In genomic region chr5:115491076-115491475, GRCm38 (mm10) we compare ENCODE assay signal across 10 mouse cellular contexts. TPM values are rescaled to one million over a fixed set of nuclear protein-coding genes. Genes with fewer than 3 reads are reported as not detected.
DNase-seq lines count a peak whose midpoint lies in the region; ATAC-seq and TF ChIP-seq lines count a peak whose summit lies in the region.
"Had no signal": no experiment of that assay in that cellular context is flagged by ENCODE, and none has a peak within 500 bp of the region (broad histone marks: within the 10 kb centered on the region; RNA-seq: fewer than 3 reads in every experiment).

No protein-coding gene starts in this region.

- WGBS in forebrain, postnatal 0 days, result 27% methylated on average over 5 of the region's 5 CpGs
- WGBS in midbrain, postnatal 0 days, result 34% methylated on average over 5 of the region's 5 CpGs

- intact Hi-C loops in left cerebral cortex, adult 2 months (cut with DNase I), result no loop called here
- intact Hi-C loops in left cerebral cortex, postnatal 14 days (cut with DNase I), result no loop called here

- no peak for DNase-seq in left cerebral cortex, adult 2 months (ENCODE audit: extremely low spot score in 1 of 2, low spot score in 2 of 2)
- DNase-seq in left cerebral cortex, postnatal 14 days (ENCODE audit: low spot score in 2 of 2), result no peak
- DNase-seq in forebrain, postnatal 0 days, result no peak
- DNase-seq in midbrain, postnatal 0 days (ENCODE audit: low spot score), result no peak
- DNase-seq in right cerebral cortex, postnatal 4 days, result no peak
- no peak for DNase-seq in urinary bladder, postnatal 10 days (ENCODE audit: low spot score)

- no peak for ATAC-seq in erythroblast, adult 5-6 weeks (replicated peaks; ENCODE audit: low FRiP score, poor library complexity, severe bottlenecking)
- no peak for ATAC-seq in forebrain, postnatal 0 days
- no peak for ATAC-seq in midbrain, postnatal 0 days (ENCODE audit: low FRiP score)

- no peaks in the 10 kb centered on the region for H3K9me3 ChIP-seq in erythroblast, embryonic 14.5 days (ENCODE audit: control insufficient read depth, low read length)
- H3K9me3 ChIP-seq in forebrain, postnatal 0 days (ENCODE audit: low read length), result no peaks in the 10 kb centered on the region
- H3K9me3 ChIP-seq in midbrain, postnatal 0 days (ENCODE audit: low read length), result no peaks in the 10 kb centered on the region

- H3K27ac ChIP-seq in left cerebral cortex, adult 2 months, result no peak overlapping the region
- H3K27ac ChIP-seq in forebrain, postnatal 0 days (ENCODE audit: low read depth, low read length), result no peak overlapping the region
- H3K27ac ChIP-seq in midbrain, postnatal 0 days (ENCODE audit: low read depth, low read length), result no peak overlapping the region

- H3K4me1 ChIP-seq in erythroblast, embryonic 14.5 days (ENCODE audit: control insufficient read depth), result peaks cover 46% of the 10 kb centered on the region
- H3K4me1 ChIP-seq in forebrain, postnatal 0 days (ENCODE audit: insufficient read depth), result peaks cover 6% of the 10 kb centered on the region; the same call in 1 of the 2 replicates
- peaks cover 6% of the 10 kb centered on the region; the same call in 1 of the 2 replicates for H3K4me1 ChIP-seq in midbrain, postnatal 0 days (ENCODE audit: insufficient read depth, low read length)

- H3K36me3 ChIP-seq in erythroblast, embryonic 14.5 days (ENCODE audit: control insufficient read depth), result no peaks in the 10 kb centered on the region
- H3K36me3 ChIP-seq in forebrain, postnatal 0 days (ENCODE audit: insufficient read depth), result no peaks in the 10 kb centered on the region
- H3K36me3 ChIP-seq in midbrain, postnatal 0 days (ENCODE audit: insufficient read depth, low read length), result no peaks in the 10 kb centered on the region

- H3K9ac ChIP-seq in forebrain, postnatal 0 days, result no peak overlapping the region
- H3K9ac ChIP-seq in midbrain, postnatal 0 days (replicated peaks; ENCODE audit: low read length, poor library complexity, severe bottlenecking), result no peak overlapping the region

- H3K27me3 ChIP-seq in erythroblast, embryonic 14.5 days (ENCODE audit: control insufficient read depth), result peaks cover 7% of the 10 kb centered on the region
- no peaks in the 10 kb centered on the region for H3K27me3 ChIP-seq in forebrain, postnatal 0 days (ENCODE audit: insufficient read depth, low read length)
- H3K27me3 ChIP-seq in midbrain, postnatal 0 days (ENCODE audit: insufficient read depth, low read length), result no peaks in the 10 kb centered on the region

- H3K4me2 ChIP-seq in forebrain, postnatal 0 days (ENCODE audit: low read depth), result 0 out of 2 replicates have a peak overlapping the region, but pooled peaks have one; percentile 72
- H3K4me2 ChIP-seq in midbrain, postnatal 0 days (ENCODE audit: low read depth, low read length, poor library complexity, severe bottlenecking), result 0 out of 2 replicates have a peak overlapping the region, but pooled peaks have one; percentile 65

- peak; percentile 18 for TF ChIP-seq CTCF in left cerebral cortex, adult 2 months (IDR thresholded peaks at IDR 0.05)
- TF ChIP-seq CTCF in forebrain, postnatal 0 days (IDR thresholded peaks at IDR 0.05; ENCODE audit: low read depth), result peak; percentile 21; the same call in 1 of the 2 replicates
- TF ChIP-seq CTCF in midbrain, postnatal 0 days (IDR thresholded peaks at IDR 0.05), result peak; percentile 40; the same call in 1 of the 2 replicates

- peak overlapping the region; percentile 19 for H3K4me3 ChIP-seq in erythroblast, embryonic 14.5 days (replicated peaks)
- no peak overlapping the region for H3K4me3 ChIP-seq in left cerebral cortex, adult 2 months
- no peak overlapping the region for H3K4me3 ChIP-seq in forebrain, postnatal 0 days (ENCODE audit: low read depth, low read length)
- no peak overlapping the region for H3K4me3 ChIP-seq in midbrain, postnatal 0 days (ENCODE audit: low read depth, low read length)

RNA-seq across cellular contexts. Expression of gene Sirt4, which starts 6.6 kb away (rescaled TPM):
- polyA plus RNA-seq in erythroblast, embryonic 14.5 days (2012), result 0.23 and 0.45 TPM in 2 replicates
- 3.1 and 5.9 TPM in 2 replicates for total RNA-seq in erythroblast, adult 5-6 weeks (2015; ENCODE audit: low replicate concordance)
- 0.60 and 2.0 TPM in 2 replicates for total RNA-seq in erythroblast, adult 5-6 weeks (2017; ENCODE audit: low replicate concordance)
- total RNA-seq in left cerebral cortex, adult 2 months (2021), result 10 to 100 TPM; 40.7 to 43.5 TPM
- 10 to 100 TPM; 27.4 to 27.7 TPM for total RNA-seq in left cerebral cortex, postnatal 14 days (2021)
- total RNA-seq in forebrain, postnatal 0 days (2014; rRNA removed), result 34.5 and 36.3 TPM in 2 replicates
- polyA plus RNA-seq in forebrain, postnatal 0 days (2015; fragmentation: Nextera tagmentation; extraction: Ambion mirVana), result 18.3 and 18.8 TPM in 2 replicates
- total RNA-seq in midbrain, postnatal 0 days (2014; rRNA removed), result 19.5 and 25.6 TPM in 2 replicates
- polyA plus RNA-seq in midbrain, postnatal 0 days (2015; fragmentation: Nextera tagmentation; extraction: Ambion mirVana), result 22.4 and 27.0 TPM in 2 replicates

RNA-seq across cellular contexts. Expression of gene Pxn, which starts 15.4 kb away (rescaled TPM):
- 1.6 and 2.0 TPM in 2 replicates for polyA plus RNA-seq in erythroblast, embryonic 14.5 days (2012)
- total RNA-seq in erythroblast, adult 5-6 weeks (2015; ENCODE audit: low replicate concordance), result 18.8 and 38.5 TPM in 2 replicates
- 14.8 and 57.5 TPM in 2 replicates for total RNA-seq in erythroblast, adult 5-6 weeks (2017; ENCODE audit: low replicate concordance)
- total RNA-seq in left cerebral cortex, adult 2 months (2021), result 10 to 100 TPM; 22.8 to 25.7 TPM
- 10 to 100 TPM; 20.8 to 22.1 TPM for total RNA-seq in left cerebral cortex, postnatal 14 days (2021)
- total RNA-seq in forebrain, postnatal 0 days (2014; rRNA removed), result 23.5 and 29.8 TPM in 2 replicates
- polyA plus RNA-seq in forebrain, postnatal 0 days (2015; fragmentation: Nextera tagmentation; extraction: Ambion mirVana), result 14.1 and 14.8 TPM in 2 replicates
- 34.6 and 39.4 TPM in 2 replicates for total RNA-seq in midbrain, postnatal 0 days (2014; rRNA removed)
- polyA plus RNA-seq in midbrain, postnatal 0 days (2015; fragmentation: Nextera tagmentation; extraction: Ambion mirVana), result 15.3 and 15.9 TPM in 2 replicates

RNA-seq across cellular contexts. Expression of gene Pla2g1b, which starts 25.0 kb away (rescaled TPM):
- not detected in 2 replicates for polyA plus RNA-seq in erythroblast, embryonic 14.5 days (2012)
- not detected in 2 replicates for total RNA-seq in erythroblast, adult 5-6 weeks (2015; ENCODE audit: low replicate concordance)
- not detected in 2 replicates for total RNA-seq in erythroblast, adult 5-6 weeks (2017; ENCODE audit: low replicate concordance)
- not detected for total RNA-seq in left cerebral cortex, adult 2 months (2021)
- total RNA-seq in left cerebral cortex, postnatal 14 days (2021), result not detected
- not detected in 2 replicates for total RNA-seq in forebrain, postnatal 0 days (2014; rRNA removed)
- not detected in 2 replicates for polyA plus RNA-seq in forebrain, postnatal 0 days (2015; fragmentation: Nextera tagmentation; extraction: Ambion mirVana)
- not detected in 2 replicates for total RNA-seq in midbrain, postnatal 0 days (2014; rRNA removed)
- polyA plus RNA-seq in midbrain, postnatal 0 days (2015; fragmentation: Nextera tagmentation; extraction: Ambion mirVana), result not detected in 2 replicates
- total RNA-seq: left cerebral cortex, postnatal 36 days had no signal
- polyA plus RNA-seq: CD4-positive, CD25-positive, alpha-beta regulatory T cell, adult 4 months had no signal
